9 mouse cellular contexts compared by ENCODE assay signal in the genomic region with DNA sequence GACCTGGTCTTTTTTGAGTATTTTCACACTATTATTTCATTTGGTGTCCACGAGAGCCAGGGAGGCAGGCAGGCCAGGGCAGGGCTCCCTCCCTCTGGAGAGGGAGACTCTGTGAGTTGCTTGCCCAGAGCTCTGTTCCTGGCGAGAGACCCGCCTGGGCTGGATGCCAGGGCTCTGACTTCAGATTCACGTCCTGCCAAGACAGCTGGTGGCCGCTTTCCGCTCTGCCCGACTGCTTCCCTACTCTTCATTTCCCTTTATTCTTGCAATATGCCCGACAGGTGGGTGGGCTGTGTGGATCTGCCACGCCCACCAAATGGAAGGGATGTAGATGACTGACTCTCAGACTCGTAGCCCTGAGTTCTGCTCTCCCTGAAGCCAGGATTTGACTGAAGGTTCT.
DNase-seq lines count a peak whose midpoint lies in the region; ATAC-seq lines count a peak whose summit lies in the region.
"Had no signal": no experiment of that assay in that cellular context is flagged by ENCODE, and none has a peak within 500 bp of the region (broad histone marks: within the 10 kb centered on the region; RNA-seq: fewer than 3 reads in every experiment).

No protein-coding gene starts in this region.

- no peak overlapping the region for H3K4me2 ChIP-seq in forebrain, embryonic 15.5 days (replicated peaks)
- no peak overlapping the region for H3K4me2 ChIP-seq in neural tube, embryonic 15.5 days
- H3K4me2 ChIP-seq in liver, embryonic 12.5 days, result no peak overlapping the region

- peak overlapping the region; percentile 38 for H3K27ac ChIP-seq in forebrain, embryonic 15.5 days (replicated peaks)
- peak overlapping the region; percentile 68 for H3K27ac ChIP-seq in neural tube, embryonic 15.5 days (replicated peaks)
- H3K27ac ChIP-seq in liver, embryonic 12.5 days, result no peak overlapping the region
- H3K27ac ChIP-seq: kidney, postnatal 0 days had no signal

- WGBS in forebrain, embryonic 15.5 days, result 3% methylated on average over 10 of the region's 10 CpGs
- WGBS in neural tube, embryonic 15.5 days, result 5% methylated on average over 10 of the region's 10 CpGs
- WGBS in liver, embryonic 12.5 days (ENCODE audit: insufficient replicate concordance), result 28% methylated on average over 10 of the region's 10 CpGs

- no peak overlapping the region for H3K4me3 ChIP-seq in forebrain, embryonic 15.5 days
- H3K4me3 ChIP-seq in neural tube, embryonic 15.5 days (replicated peaks), result no peak overlapping the region
- no peak overlapping the region for H3K4me3 ChIP-seq in liver, embryonic 12.5 days

- H3K4me1 ChIP-seq in forebrain, embryonic 15.5 days, result peaks cover 40% of the 10 kb centered on the region
- H3K4me1 ChIP-seq in neural tube, embryonic 15.5 days, result peaks cover 32% of the 10 kb centered on the region
- no peaks in the 10 kb centered on the region for H3K4me1 ChIP-seq in liver, embryonic 12.5 days

- H3K27me3 ChIP-seq in forebrain, embryonic 15.5 days, result peaks cover 8% of the 10 kb centered on the region; the same call in 1 of the 2 replicates
- peaks cover 53% of the 10 kb centered on the region for H3K27me3 ChIP-seq in neural tube, embryonic 15.5 days (replicated peaks)
- 0 out of 2 replicates have a peak, but pooled peaks cover 11% of the 10 kb centered on the region for H3K27me3 ChIP-seq in liver, embryonic 12.5 days (replicated peaks)

- peak; percentile 6 to 14 for DNase-seq in spleen, postnatal 36 days (ENCODE audit: low spot score in 2 of 2)
- DNase-seq in spleen, adult 12 weeks (ENCODE audit: low spot score), result no peak
- peak; percentile 77 to 85 for DNase-seq in left cerebral cortex, adult 8-10 months (ENCODE audit: low spot score in 2 of 2)
- DNase-seq in B cell, adult 2 months, result no peak

- no peaks in the 10 kb centered on the region for H3K36me3 ChIP-seq in forebrain, embryonic 15.5 days
- no peaks in the 10 kb centered on the region for H3K36me3 ChIP-seq in neural tube, embryonic 15.5 days
- no peaks in the 10 kb centered on the region for H3K36me3 ChIP-seq in liver, embryonic 12.5 days

- ATAC-seq in forebrain, embryonic 15.5 days (replicated peaks), result peak; percentile 79
- peak; percentile 32 to 44; a peak in 2 of 4 replicates for ATAC-seq in hematopoietic stem cell, adult 5-6 weeks (replicated peaks in 1 of 2; ENCODE audit: insufficient read depth in 1 of 2, low FRiP score in 2 of 2, low TSS enrichment in 1 of 2, low read depth in 1 of 2, poor library complexity in 2 of 2, severe bottlenecking in 2 of 2)
- ATAC-seq in neural tube, embryonic 15.5 days (ENCODE audit: low FRiP score), result peak; percentile 65; the same call in 1 of the 2 replicates
- ATAC-seq in liver, embryonic 12.5 days, result no peak

- no peak overlapping the region for H3K9ac ChIP-seq in forebrain, embryonic 15.5 days (replicated peaks)
- H3K9ac ChIP-seq in neural tube, embryonic 15.5 days (replicated peaks), result no peak overlapping the region
- H3K9ac ChIP-seq in liver, embryonic 12.5 days, result no peak overlapping the region

- H3K9me3 ChIP-seq in forebrain, embryonic 15.5 days, result no peaks in the 10 kb centered on the region
- H3K9me3 ChIP-seq in neural tube, embryonic 15.5 days (replicated peaks), result no peaks in the 10 kb centered on the region
- no peaks in the 10 kb centered on the region for H3K9me3 ChIP-seq in liver, embryonic 12.5 days (replicated peaks)

Comparison
In these comparisons a context has a peak if more than half of its experiments do, and no peak if none do; other contexts are left out.
1. DNase-seq: peak in spleen, postnatal 36 days (2 of 2) and left cerebral cortex, adult 8-10 months (2 of 2); none in spleen, adult 12 weeks (single experiment) and B cell, adult 2 months (0 of 2).